Mouse (Mus musculus) spleen, adult 2 months (tissue): ENCODE data around the gene Runx2. TPM values are rescaled to one million over a fixed set of nuclear protein-coding genes. Genes with fewer than 3 reads are reported as not detected.

ENCODE experiments used
- DNase-seq, 2 experiments: peaks; one replicate each; pipeline versions ENCODE4 v3.0.0 to v3.0.0-alpha.2; 2012 to 2021; ENCODE audit warnings: low spot score in 2 of 2, low read depth in 1 of 2
- H3K27ac ChIP-seq: fragments of 200-500 bp; 2 replicates; pipeline ENCODE4 v1.5.1; 2012; ENCODE audit warnings: low read length, inconsistent platforms; ENCODE audit not compliant: insufficient read depth
- H3K27me3 ChIP-seq: fragments of 200-500 bp; 2 replicates; pipeline ENCODE4 v1.6.1; 2012; ENCODE audit warnings: mild to moderate bottlenecking, moderate library complexity, low read length, inconsistent platforms; ENCODE audit not compliant: control insufficient read depth, insufficient read depth
- H3K36me3 ChIP-seq: fragments of 200-500 bp; 2 replicates; pipeline ENCODE4 v1.6.1; 2012; ENCODE audit warnings: mild to moderate bottlenecking, low read length, inconsistent platforms; ENCODE audit not compliant: control insufficient read depth, insufficient read depth
- H3K4me1 ChIP-seq: fragments of 200-500 bp; 2 replicates; pipeline ENCODE4 v1.6.1; 2011; ENCODE audit warnings: inconsistent platforms; ENCODE audit not compliant: control insufficient read depth, insufficient read depth, insufficient read length
- H3K4me3 ChIP-seq: fragments of 200-500 bp; 2 replicates; pipeline ENCODE4 v1.5.1; 2011; ENCODE audit warnings: mild to moderate bottlenecking, inconsistent platforms; ENCODE audit not compliant: insufficient read depth, insufficient read length; ENCODE audit errors: extremely low read depth
- CTCF ChIP-seq: fragments of 200-500 bp; IDR thresholded peaks from 2 replicates; pipeline ENCODE4 v1.5.1; 2011; ENCODE audit warnings: mild to moderate bottlenecking, inconsistent platforms; ENCODE audit not compliant: insufficient read depth, insufficient read length, insufficient replicate concordance; ENCODE audit errors: extremely low read depth
- POLR2A ChIP-seq: fragments of 200-500 bp; IDR thresholded peaks from 2 replicates; pipeline ENCODE4 v1.6.1; 2011; ENCODE audit warnings: low read depth, low read length, inconsistent platforms
- WGBS: fragments of 180-500 bp; shearing (Covaris S2); methylation state at CpG from one replicate; pipeline ENCODE4 v1.1.7; 2018; 5-methylcytosine and 5-hydroxymethylcytosine counted together
- polyA plus RNA-seq: library from polyadenylated mRNA; depleted of rRNA; stranded (reverse); fragments of >200 nt; gene quantifications from 2 replicates; pipeline ENCODE4 v1.2.3, GENCODE M21; 2012

Runx2 gene
- polyA plus RNA-seq, 1 experiment: 11.1 TPM

- TF ChIP-seq POLR2A: no peak
- no peak for TF ChIP-seq CTCF
- no peaks in the 10 kb centered on the region for H3K27me3 ChIP-seq
- H3K27ac ChIP-seq: no peak overlapping the region
- WGBS: 97% methylated on average over 5 of the region's 5 CpGs
- H3K36me3 ChIP-seq: no peaks in the 10 kb centered on the region
- no peaks in the 10 kb centered on the region for H3K4me1 ChIP-seq
- H3K4me3 ChIP-seq: no peak overlapping the region
- no peak for DNase-seq
Observed at GRCm38 (mm10) chr17:44821940-44822339, 7.3 kb upstream of the Runx2 start.

GRCm38 (mm10) chr17:44819816-44820215, 5.2 kb upstream of the Runx2 start:
- no peak overlapping the region for H3K27ac ChIP-seq
- no peak for TF ChIP-seq POLR2A
- DNase-seq: no peak
- no peaks in the 10 kb centered on the region for H3K27me3 ChIP-seq
- H3K4me3 ChIP-seq: no peak overlapping the region
- no peaks in the 10 kb centered on the region for H3K4me1 ChIP-seq
- WGBS: 74% methylated on average over 4 of the region's 4 CpGs
- H3K36me3 ChIP-seq: no peaks in the 10 kb centered on the region

- TF ChIP-seq POLR2A (no peak), CTCF (no peak)
- Histone ChIP-seq H3K27ac (no peak overlapping the region), H3K4me3 (no peak overlapping the region), H3K27me3 (no peaks in the 10 kb centered on the region), H3K36me3 (no peaks in the 10 kb centered on the region), H3K4me1 (no peaks in the 10 kb centered on the region)
- no peak for DNase-seq
- 19% methylated on average over 2 of the region's 2 CpGs for WGBS
Observed at GRCm38 (mm10) chr17:44818825-44819224, 4.2 kb upstream of the Runx2 start.

GRCm38 (mm10) chr17:44807031-44807430, 7.6 kb downstream of the Runx2 start:
- H3K4me3 ChIP-seq: no peak overlapping the region
- H3K27me3 ChIP-seq: no peaks in the 10 kb centered on the region
- H3K36me3 ChIP-seq: no peaks in the 10 kb centered on the region
- 87% methylated on average over 1 of the region's 1 CpGs for whole genome bisulfite sequencing
- H3K4me1 ChIP-seq: no peaks in the 10 kb centered on the region
- no peak for TF ChIP-seq POLR2A
- TF ChIP-seq CTCF: no peak
- DNase-seq: no peak
- H3K27ac ChIP-seq: no peak overlapping the region

- no peak for DNase-seq
- Histone ChIP-seq H3K4me1 (no peaks in the 10 kb centered on the region), H3K27ac (no peak overlapping the region), H3K4me3 (no peak overlapping the region), H3K36me3 (no peaks in the 10 kb centered on the region; the same call in 1 of the 2 replicates), H3K27me3 (no peaks in the 10 kb centered on the region)
- WGBS: 75% methylated on average over 3 of the region's 3 CpGs
- no peak for TF ChIP-seq CTCF
- no peak for TF ChIP-seq POLR2A
Observed at GRCm38 (mm10) chr17:44797331-44797730, 17.3 kb downstream of the Runx2 start.

GRCm38 (mm10) chr17:44792218-44792917, 22.2 kb downstream of the Runx2 start:
- H3K27ac ChIP-seq: no peak overlapping the region
- H3K27me3 ChIP-seq: no peaks in the 10 kb centered on the region
- no peak for DNase-seq
- H3K36me3 ChIP-seq: no peaks in the 10 kb centered on the region; the same call in 1 of the 2 replicates
- WGBS: 46% methylated on average over 12 of the region's 12 CpGs
- H3K4me1 ChIP-seq: peaks cover 5% of the 10 kb centered on the region; the same call in 1 of the 2 replicates
- TF ChIP-seq CTCF: no peak
- TF ChIP-seq POLR2A: no peak
- no peak overlapping the region for H3K4me3 ChIP-seq

GRCm38 (mm10) chr17:44788982-44789747, 25.4 kb downstream of the Runx2 start:
- Histone ChIP-seq H3K4me3 (no peak overlapping the region), H3K27ac (no peak overlapping the region), H3K4me1 (peaks cover 5% of the 10 kb centered on the region; the same call in 1 of the 2 replicates), H3K27me3 (no peaks in the 10 kb centered on the region), H3K36me3 (no peaks in the 10 kb centered on the region)
- TF ChIP-seq CTCF: no peak
- TF ChIP-seq POLR2A: no peak
- WGBS: 92% methylated on average over 5 of the region's 5 CpGs
- no peak for DNase-seq
